Mouse (Mus musculus) small intestine, adult 2 months (tissue): ENCODE results near the gene Fuom. TPM values are rescaled to one million over a fixed set of nuclear protein-coding genes. Genes with fewer than 3 reads are reported as not detected.
A peak's percentile ranks its signal among the peaks of the same experiment; 100 is the strongest.

Experiments used
- H3K27ac ChIP-seq: fragments of 200-500 bp; 2 replicates; pipeline ENCODE4 v1.5.1; 2012; ENCODE audit warnings: low read depth, low read length, control low read depth, inconsistent platforms; ENCODE audit not compliant: insufficient read depth
- H3K27me3 ChIP-seq: fragments of 200-500 bp; 2 replicates; pipeline ENCODE4 v1.6.1; 2012; ENCODE audit warnings: mild to moderate bottlenecking, moderate library complexity, low read length, inconsistent platforms; ENCODE audit not compliant: control insufficient read depth, insufficient read depth
- H3K36me3 ChIP-seq: fragments of 200-500 bp; 2 replicates; pipeline ENCODE4 v1.6.1; 2012; ENCODE audit warnings: mild to moderate bottlenecking, low read length, control low read depth, inconsistent platforms; ENCODE audit not compliant: control insufficient read depth, insufficient read depth
- H3K4me1 ChIP-seq: fragments of 200-500 bp; 2 replicates; pipeline ENCODE4 v1.6.1; 2012; ENCODE audit warnings: low read length, inconsistent platforms, mixed read lengths; ENCODE audit not compliant: control insufficient read depth, insufficient read depth, insufficient read length
- H3K4me3 ChIP-seq: fragments of 200-500 bp; 2 replicates; pipeline ENCODE4 v1.5.1; 2012; ENCODE audit warnings: low read depth, mild to moderate bottlenecking, control low read depth, inconsistent platforms, low read length, moderate library complexity
- CTCF ChIP-seq: fragments of 200-500 bp; IDR thresholded peaks from 2 replicates; pipeline ENCODE4 v1.5.1; 2012; ENCODE audit warnings: low read depth, mild to moderate bottlenecking, control low read depth, inconsistent platforms, low read length, moderate library complexity, mixed read lengths; ENCODE audit not compliant: insufficient replicate concordance, insufficient read length; ENCODE audit errors: extremely low read depth
- POLR2A ChIP-seq: fragments of 200-500 bp; IDR thresholded peaks from 2 replicates; pipeline ENCODE4 v1.6.1; 2012; ENCODE audit warnings: low read depth, mild to moderate bottlenecking, control low read depth, inconsistent platforms, low read length, moderate library complexity
- WGBS: fragments of 180-500 bp; shearing (Covaris S2); methylation state at CpG from one replicate; pipeline ENCODE4 v1.1.7; 2018; 5-methylcytosine and 5-hydroxymethylcytosine counted together
- polyA plus RNA-seq: library from polyadenylated mRNA; depleted of rRNA; stranded (reverse); fragments of >200 nt; gene quantifications from 2 replicates; pipeline ENCODE4 v1.2.3, GENCODE M21; 2012

Gene Fuom
- polyA plus RNA-seq, 1 experiment: 111 TPM

- no peak overlapping the region for H3K27ac ChIP-seq
- peaks cover 31% of the 10 kb centered on the region for H3K27me3 ChIP-seq
- TF ChIP-seq POLR2A: no peak
- TF ChIP-seq CTCF: no peak
- peaks cover 16% of the 10 kb centered on the region for H3K4me1 ChIP-seq
- no peaks in the 10 kb centered on the region for H3K36me3 ChIP-seq
- 8% methylated on average over 6 of the region's 6 CpGs for WGBS
- H3K4me3 ChIP-seq: no peak overlapping the region
Measured at GRCm38 (mm10) chr7:140061832-140062130, 40.5 kb downstream of the Fuom start.

GRCm38 (mm10) chr7:140060936-140061831 is 41.1 kb downstream of the Fuom start:
- 3% methylated on average over 47 of the region's 47 CpGs for WGBS
- TF ChIP-seq POLR2A: no peak
- no peak for TF ChIP-seq CTCF
- Histone ChIP-seq H3K27me3 (peaks cover 31% of the 10 kb centered on the region), H3K4me1 (peaks cover 16% of the 10 kb centered on the region), H3K27ac (no peak overlapping the region), H3K4me3 (peak overlapping the region; percentile 40), H3K36me3 (no peaks in the 10 kb centered on the region)

- WGBS: 76% methylated on average over 4 of the region's 4 CpGs
- peaks cover 31% of the 10 kb centered on the region for H3K27me3 ChIP-seq
- no peak for TF ChIP-seq POLR2A
- TF ChIP-seq CTCF: no peak
Measured at GRCm38 (mm10) chr7:140059601-140060000, 42.6 kb downstream of the Fuom start.

GRCm38 (mm10) chr7:140058528-140058927 is 43.7 kb downstream of the Fuom start:
- H3K27me3 ChIP-seq: peaks cover 31% of the 10 kb centered on the region
- WGBS: 44% methylated on average over 7 of the region's 7 CpGs
- TF ChIP-seq CTCF (no peak), POLR2A (no peak)
- peaks cover 16% of the 10 kb centered on the region for H3K4me1 ChIP-seq
- H3K36me3 ChIP-seq: no peaks in the 10 kb centered on the region
- H3K27ac ChIP-seq: no peak overlapping the region
- H3K4me3 ChIP-seq: 0 out of 2 replicates have a peak overlapping the region, but pooled peaks have one; percentile 49

More at GRCm38 (mm10) chr7:140059601-140060000, 42.6 kb downstream of the Fuom start:
- no peaks in the 10 kb centered on the region for H3K36me3 ChIP-seq
- H3K27ac ChIP-seq: no peak overlapping the region
- peaks cover 16% of the 10 kb centered on the region for H3K4me1 ChIP-seq
- no peak overlapping the region for H3K4me3 ChIP-seq

GRCm38 (mm10) chr7:140057413-140058407 is 44.5 kb downstream of the Fuom start:
- Histone ChIP-seq H3K36me3 (no peaks in the 10 kb centered on the region), H3K27me3 (peaks cover 31% of the 10 kb centered on the region), H3K4me3 (peak overlapping the region; percentile 49), H3K4me1 (peaks cover 16% of the 10 kb centered on the region), H3K27ac (no peak overlapping the region)
- no peak for TF ChIP-seq CTCF
- TF ChIP-seq POLR2A: no peak
- 6% methylated on average over 53 of the region's 53 CpGs for WGBS

GRCm38 (mm10) chr7:140054124-140054523 is 48.1 kb downstream of the Fuom start:
- peaks cover 13% of the 10 kb centered on the region for H3K4me1 ChIP-seq
- 81% methylated on average over 4 of the region's 4 CpGs for WGBS
- no peaks in the 10 kb centered on the region for H3K36me3 ChIP-seq
- H3K4me3 ChIP-seq: no peak overlapping the region
- TF ChIP-seq CTCF (no peak), POLR2A (no peak)
- H3K27ac ChIP-seq: no peak overlapping the region
- peaks cover 41% of the 10 kb centered on the region for H3K27me3 ChIP-seq
